Mouse (Mus musculus): ENCODE data around the gene Mfap3. TPM values are rescaled to one million over a fixed set of nuclear protein-coding genes. Genes with fewer than 3 reads are reported as not detected.

Gene Mfap3
- polyA plus RNA-seq, 1 experiment: 9.9 TPM

DNA sequence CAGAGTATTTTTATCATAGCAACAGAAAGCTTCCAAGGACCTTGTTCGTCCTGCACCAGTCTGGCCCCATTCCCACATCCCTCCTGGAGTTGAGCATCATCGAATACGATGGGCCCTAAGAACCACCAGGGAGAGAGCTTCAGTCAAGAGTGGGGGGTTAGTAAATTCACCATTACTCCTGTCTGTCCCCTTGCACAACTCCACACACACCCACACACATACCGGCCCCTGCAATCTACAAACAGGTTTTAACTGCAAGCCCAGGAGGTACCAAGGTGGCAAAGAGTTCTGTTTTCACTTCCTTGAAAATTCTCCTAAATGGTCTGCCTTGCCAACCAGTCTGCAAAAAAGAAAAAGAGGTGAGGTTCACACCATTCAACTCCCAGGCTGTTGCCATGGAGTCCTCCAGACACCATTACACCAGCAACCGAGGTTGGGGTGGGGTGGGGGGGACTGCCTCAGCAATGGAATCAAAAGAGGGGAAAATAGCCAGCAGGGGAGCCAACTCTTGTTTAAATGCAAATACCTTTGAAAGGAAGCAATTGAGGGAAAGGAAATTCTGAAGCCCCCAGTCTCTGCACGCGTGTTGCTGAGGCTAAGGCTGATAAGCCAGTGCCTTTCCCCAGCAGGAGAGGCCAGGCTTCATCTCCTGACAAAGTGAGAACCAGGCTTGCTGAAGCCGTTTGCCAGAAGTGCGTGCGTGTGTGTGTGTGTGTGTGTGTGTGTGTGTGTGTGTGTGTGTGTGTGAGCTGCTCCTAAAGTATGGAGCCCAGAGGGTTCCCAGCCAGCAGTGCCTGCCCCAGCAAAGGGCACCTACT, 64.6 kb downstream of the Mfap3 start:
- H3K36me3 ChIP-seq (ENCODE audit: control insufficient read depth, insufficient read depth, low read length): no peaks in the 10 kb centered on the region
- no peaks in the 10 kb centered on the region for H3K4me1 ChIP-seq (ENCODE audit: control insufficient read depth, insufficient read depth, insufficient read length)
- no peak overlapping the region for H3K4me3 ChIP-seq (ENCODE audit: extremely low read depth, insufficient read depth, insufficient read length)
- no peak for TF ChIP-seq CTCF (IDR thresholded peaks at IDR 0.05; ENCODE audit: extremely low read depth, insufficient read depth, insufficient read length, insufficient replicate concordance)
- TF ChIP-seq POLR2A (IDR thresholded peaks at IDR 0.05; ENCODE audit: low read depth, low read length): no peak
- DNase-seq (ENCODE audit: low read depth in 1 of 2, low spot score in 2 of 2): no peak
- H3K27ac ChIP-seq (ENCODE audit: insufficient read depth, low read length): no peak overlapping the region
- WGBS: 49% methylated on average over 10 of the region's 10 CpGs
- no peaks in the 10 kb centered on the region for H3K27me3 ChIP-seq (ENCODE audit: control insufficient read depth, insufficient read depth, low read length)

Other genes starting within 250 kb of the Mfap3 start
- gene Fam114a2, start within 50 bp of the Mfap3 start, polyA plus RNA-seq (2012; rRNA removed): 16.3 and 16.6 TPM in 2 replicates
- gene Galnt10, start 126.8 kb downstream of the Mfap3 start, polyA plus RNA-seq (2012; rRNA removed): 19.2 and 19.4 TPM in 2 replicates